ENCODE assay signal across 17 mouse cellular contexts in the genomic region with DNA sequence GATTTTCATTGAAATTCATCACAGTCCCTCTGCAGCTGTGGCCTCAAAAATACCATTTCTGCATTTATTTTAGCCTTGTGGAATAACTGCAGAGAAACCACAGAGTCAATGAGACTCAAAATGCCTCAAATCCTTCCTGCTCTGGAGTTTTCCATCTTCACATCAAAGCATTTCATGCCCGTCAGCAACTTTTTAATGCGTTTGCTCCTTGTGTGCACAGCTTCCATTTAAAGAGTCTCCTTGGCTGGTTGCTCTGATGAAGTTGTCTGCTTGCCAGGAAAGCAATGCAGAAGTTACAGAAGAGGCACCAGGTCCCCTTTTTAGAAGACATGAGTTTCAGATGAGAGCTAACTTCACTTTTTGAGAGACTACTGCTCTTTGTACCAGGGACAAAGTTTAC.
DNase-seq lines count a peak whose midpoint lies in the region; ATAC-seq and TF ChIP-seq lines count a peak whose summit lies in the region.
"Had no signal": no experiment of that assay in that cellular context is flagged by ENCODE, and none has a peak within 500 bp of the region (broad histone marks: within the 10 kb centered on the region; RNA-seq: fewer than 3 reads in every experiment).

No protein-coding gene starts in this region.

- H3K27me3 ChIP-seq in heart, embryonic 11.5 days (ENCODE audit: control insufficient read depth, insufficient read depth, low read length), result no peaks in the 10 kb centered on the region
- no peaks in the 10 kb centered on the region for H3K27me3 ChIP-seq in lung, embryonic 14.5 days (ENCODE audit: insufficient read depth, low read length)
- no peaks in the 10 kb centered on the region for H3K27me3 ChIP-seq in embryonic facial prominence, embryonic 15.5 days
- H3K27me3 ChIP-seq: CH12.LX; neural tube, embryonic 13.5 days had no signal

- H3K4me3 ChIP-seq in heart, embryonic 11.5 days (ENCODE audit: low read depth, low read length), result no peak overlapping the region
- H3K4me3 ChIP-seq in lung, embryonic 14.5 days (ENCODE audit: low read depth, low read length), result no peak overlapping the region
- H3K4me3 ChIP-seq in embryonic facial prominence, embryonic 15.5 days (replicated peaks), result no peak overlapping the region
- H3K4me3 ChIP-seq: neural tube, embryonic 13.5 days had no signal

- H3K9me3 ChIP-seq in heart, embryonic 11.5 days (replicated peaks; ENCODE audit: control insufficient read depth, low read length), result no peaks in the 10 kb centered on the region
- no peaks in the 10 kb centered on the region for H3K9me3 ChIP-seq in lung, embryonic 14.5 days (ENCODE audit: low read depth, low read length)
- H3K9me3 ChIP-seq in embryonic facial prominence, embryonic 15.5 days (replicated peaks), result no peaks in the 10 kb centered on the region
- H3K9me3 ChIP-seq: neural tube, embryonic 13.5 days had no signal

- WGBS in heart, embryonic 11.5 days (ENCODE audit: insufficient replicate concordance), result 71% methylated on average over 2 of the region's 2 CpGs
- 51% methylated on average over 2 of the region's 2 CpGs for WGBS in lung, embryonic 14.5 days
- 12% methylated on average over 2 of the region's 2 CpGs for WGBS in embryonic facial prominence, embryonic 15.5 days

- H3K4me1 ChIP-seq in heart, embryonic 11.5 days (ENCODE audit: control insufficient read depth, insufficient read depth, low read length), result no peaks in the 10 kb centered on the region
- no peaks in the 10 kb centered on the region for H3K4me1 ChIP-seq in lung, embryonic 14.5 days (ENCODE audit: insufficient read depth)
- H3K4me1 ChIP-seq in embryonic facial prominence, embryonic 15.5 days, result peaks cover 6% of the 10 kb centered on the region; the same call in 1 of the 2 replicates
- H3K4me1 ChIP-seq: neural tube, embryonic 13.5 days had no signal

- no peaks in the 10 kb centered on the region for H3K36me3 ChIP-seq in heart, embryonic 11.5 days (ENCODE audit: control insufficient read depth, insufficient read depth, low read length)
- no peaks in the 10 kb centered on the region for H3K36me3 ChIP-seq in lung, embryonic 14.5 days (ENCODE audit: insufficient read depth)
- H3K36me3 ChIP-seq in embryonic facial prominence, embryonic 15.5 days, result no peaks in the 10 kb centered on the region
- H3K36me3 ChIP-seq: neural tube, embryonic 13.5 days had no signal

- no peak overlapping the region for H3K9ac ChIP-seq in heart, embryonic 11.5 days (ENCODE audit: low read depth, low read length)
- H3K9ac ChIP-seq in lung, embryonic 14.5 days, result no peak overlapping the region
- no peak overlapping the region for H3K9ac ChIP-seq in embryonic facial prominence, embryonic 15.5 days
- H3K9ac ChIP-seq: neural tube, embryonic 13.5 days had no signal

- TF ChIP-seq CTCF in lung, embryonic 14.5 days (IDR thresholded peaks at IDR 0.05; ENCODE audit: low read depth), result no peak

- H3K4me2 ChIP-seq in heart, embryonic 11.5 days, result no peak overlapping the region
- H3K4me2 ChIP-seq in lung, embryonic 14.5 days, result no peak overlapping the region
- no peak overlapping the region for H3K4me2 ChIP-seq in embryonic facial prominence, embryonic 15.5 days (replicated peaks)
- H3K4me2 ChIP-seq: neural tube, embryonic 13.5 days had no signal

- no peak overlapping the region for H3K27ac ChIP-seq in heart, embryonic 11.5 days (ENCODE audit: low read depth, low read length)
- H3K27ac ChIP-seq in lung, embryonic 14.5 days (ENCODE audit: low read depth), result no peak overlapping the region
- H3K27ac ChIP-seq in embryonic facial prominence, embryonic 15.5 days (replicated peaks), result peak overlapping the region; percentile 55
- H3K27ac ChIP-seq: neural tube, embryonic 13.5 days had no signal

- no peak for ATAC-seq in heart, embryonic 11.5 days (replicated peaks; ENCODE audit: insufficient number of reproducible peaks, low FRiP score, low TSS enrichment)
- ATAC-seq in lung, embryonic 14.5 days (ENCODE audit: insufficient read depth), result no peak
- 0 out of 2 replicates have a peak, but pooled peaks have one; percentile 15 for ATAC-seq in embryonic facial prominence, embryonic 15.5 days (ENCODE audit: insufficient number of reproducible peaks, low FRiP score, low TSS enrichment, low read depth)
- ATAC-seq: inflammation-experienced regulatory T-cells, adult 6 months; lung, postnatal 0 days; midbrain, embryonic 16.5 days had no signal

- DNase-seq in heart, adult 8-10 months (ENCODE audit: low spot score), result peak; percentile 57
- DNase-seq in lung, embryonic 14.5 days, result peak; percentile 13
- DNase-seq in lung, adult 18-20 months, result no peak
- peak; percentile 6 to 18 for DNase-seq in right cerebral cortex, postnatal 36 days (ENCODE audit: low spot score in 2 of 2)
- DNase-seq in embryo, embryonic 10 days (ENCODE audit: low spot score), result no peak
- DNase-seq in kidney, postnatal 4 days, result no peak
- DNase-seq: adrenal gland, postnatal 14 days; cerebellum, adult 11-12 months; kidney, postnatal 14 days; retina, postnatal 1 day had no signal

Comparison
In these comparisons a context has a peak if more than half of its experiments do, and no peak if none do; other contexts are left out.
1. DNase-seq: peak in heart, adult 8-10 months (single experiment), lung, embryonic 14.5 days (single experiment) and right cerebral cortex, postnatal 36 days (2 of 2); none in lung, adult 18-20 months (0 of 2), embryo, embryonic 10 days (single experiment) and kidney, postnatal 4 days (0 of 2).